Mouse (Mus musculus) heart, postnatal 0 days (tissue): ENCODE measurements around the gene Ncf1.

Experiments
- CTCF ChIP-seq: IDR thresholded peaks from 2 replicates; pipeline ENCODE4 v1.5.1; 2016; ENCODE audit warnings: antibody characterized with exemption, control low read depth, low read depth
- EP300 ChIP-seq: IDR thresholded peaks from 2 replicates; pipeline ENCODE4 v1.6.1; 2016; ENCODE audit warnings: antibody characterized with exemption, low read depth

GRCm38 (mm10) chr5:134272761-134273160, 43.3 kb upstream of the Ncf1 start:
- TF ChIP-seq CTCF (no peak), EP300 (no peak)
